Mouse (Mus musculus): ENCODE data around the gene Gm21885. TPM values are rescaled to one million over a fixed set of nuclear protein-coding genes. Genes with fewer than 3 reads are reported as not detected.

Gene Gm21885
- polyA plus RNA-seq, 1 experiment from 2014 or later = 1.0 TPM

DNA sequence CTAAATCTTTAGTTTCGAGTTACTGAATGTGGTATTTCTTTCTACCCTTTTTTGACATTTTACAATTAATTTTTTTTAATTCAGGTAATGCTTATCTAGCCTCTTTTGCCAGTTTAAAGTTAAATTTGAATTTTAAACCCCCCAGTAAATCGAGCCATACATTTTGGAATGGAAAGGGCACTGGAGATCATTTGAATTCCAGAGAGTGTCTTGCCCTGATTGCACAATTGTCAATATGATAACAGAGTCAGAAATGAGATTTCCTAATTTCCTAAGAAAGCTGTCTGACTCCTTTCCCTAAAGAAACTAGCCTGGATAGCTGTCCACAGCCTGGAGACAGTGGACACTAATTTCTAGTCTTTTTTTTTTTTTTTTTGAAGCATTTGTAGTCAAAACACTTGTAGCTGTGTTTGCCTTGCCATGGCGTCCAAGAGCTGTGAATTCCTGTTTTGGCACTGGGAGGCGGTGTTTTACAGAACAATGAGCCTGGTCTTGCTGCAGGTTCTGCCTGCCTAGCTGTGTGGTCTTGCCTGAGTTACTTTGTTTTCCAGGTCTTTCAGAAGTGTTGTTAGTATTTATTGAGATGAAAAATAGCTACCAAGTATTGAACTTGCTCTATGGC, 47.7 kb downstream of the Gm21885 start:
- WGBS = 68% methylated on average over 4 of the region's 4 CpGs
- peaks cover 9% of the 10 kb centered on the region for H3K4me1 ChIP-seq (ENCODE audit: control insufficient read depth, insufficient read depth, low read length)
- H3K4me2 ChIP-seq (replicated peaks; ENCODE audit: low read depth, low read length) = no peak overlapping the region; the same call in 1 of the 2 replicates

GRCm38 (mm10) chr11:94330211-94330610, 48.5 kb downstream of the Gm21885 start:
- no peak overlapping the region for H3K4me2 ChIP-seq (replicated peaks; ENCODE audit: low read depth, low read length)
- H3K4me1 ChIP-seq (ENCODE audit: control insufficient read depth, insufficient read depth, low read length) = peaks cover 9% of the 10 kb centered on the region
- peaks cover 7% of the 10 kb centered on the region for H3K36me3 ChIP-seq (ENCODE audit: control insufficient read depth, insufficient read depth, low read length)
- H3K27me3 ChIP-seq (ENCODE audit: control insufficient read depth, insufficient read depth, low read length) = no peaks in the 10 kb centered on the region
- H3K9ac ChIP-seq (ENCODE audit: low read depth, low read length) = no peak overlapping the region
- no peaks in the 10 kb centered on the region for H3K9me3 ChIP-seq (ENCODE audit: control insufficient read depth, low read length)
- H3K4me3 ChIP-seq (ENCODE audit: low read length) = no peak overlapping the region
- ATAC-seq (ENCODE audit: low FRiP score, low TSS enrichment) = no peak
- no peak overlapping the region for H3K27ac ChIP-seq (ENCODE audit: low read depth, low read length)
- WGBS = 88% methylated on average over 3 of the region's 3 CpGs

More for the DNA sequence above, 47.7 kb downstream of the Gm21885 start:
- no peak for ATAC-seq (ENCODE audit: low FRiP score, low TSS enrichment)
- H3K9ac ChIP-seq (ENCODE audit: low read depth, low read length) = no peak overlapping the region
- no peak overlapping the region for H3K27ac ChIP-seq (ENCODE audit: low read depth, low read length)
- no peaks in the 10 kb centered on the region for H3K9me3 ChIP-seq (ENCODE audit: control insufficient read depth, low read length)
- peaks cover 3% of the 10 kb centered on the region for H3K36me3 ChIP-seq (ENCODE audit: control insufficient read depth, insufficient read depth, low read length)
- no peak overlapping the region for H3K4me3 ChIP-seq (ENCODE audit: low read length)
- H3K27me3 ChIP-seq (ENCODE audit: control insufficient read depth, insufficient read depth, low read length) = no peaks in the 10 kb centered on the region

- H3K27me3 ChIP-seq (ENCODE audit: control insufficient read depth, insufficient read depth, low read length) = no peaks in the 10 kb centered on the region
- no peak overlapping the region for H3K4me2 ChIP-seq (replicated peaks; ENCODE audit: low read depth, low read length)
- peaks cover 17% of the 10 kb centered on the region for H3K36me3 ChIP-seq (ENCODE audit: control insufficient read depth, insufficient read depth, low read length)
- 88% methylated on average over 6 of the region's 6 CpGs for WGBS
- H3K27ac ChIP-seq (ENCODE audit: low read depth, low read length) = no peak overlapping the region
- H3K4me3 ChIP-seq (ENCODE audit: low read length) = no peak overlapping the region
- no peaks in the 10 kb centered on the region for H3K9me3 ChIP-seq (ENCODE audit: control insufficient read depth, low read length)
- no peak overlapping the region for H3K9ac ChIP-seq (ENCODE audit: low read depth, low read length)
- ATAC-seq (ENCODE audit: low FRiP score, low TSS enrichment) = no peak
- peaks cover 3% of the 10 kb centered on the region; the same call in 1 of the 2 replicates for H3K4me1 ChIP-seq (ENCODE audit: control insufficient read depth, insufficient read depth, low read length)
Observed at GRCm38 (mm10) chr11:94332726-94333125, 51.1 kb downstream of the Gm21885 start.

- no peaks in the 10 kb centered on the region for H3K27me3 ChIP-seq (ENCODE audit: control insufficient read depth, insufficient read depth, low read length)
- H3K4me1 ChIP-seq (ENCODE audit: control insufficient read depth, insufficient read depth, low read length) = no peaks in the 10 kb centered on the region; the same call in 1 of the 2 replicates
- no peaks in the 10 kb centered on the region for H3K9me3 ChIP-seq (ENCODE audit: control insufficient read depth, low read length)
- no peak overlapping the region for H3K9ac ChIP-seq (ENCODE audit: low read depth, low read length)
- H3K36me3 ChIP-seq (ENCODE audit: control insufficient read depth, insufficient read depth, low read length) = peaks cover 34% of the 10 kb centered on the region
- 96% methylated on average over 8 of the region's 8 CpGs for WGBS
- no peak for ATAC-seq (ENCODE audit: low FRiP score, low TSS enrichment)
- H3K4me3 ChIP-seq (ENCODE audit: low read length) = no peak overlapping the region
- no peak overlapping the region for H3K4me2 ChIP-seq (replicated peaks; ENCODE audit: low read depth, low read length)
- no peak overlapping the region for H3K27ac ChIP-seq (ENCODE audit: low read depth, low read length)
Observed at GRCm38 (mm10) chr11:94334386-94334968, 52.8 kb downstream of the Gm21885 start.

Other genes with a start within 250 kb of the Gm21885 start
- gene Tob1, start 70.4 kb upstream of the Gm21885 start, polyA plus RNA-seq (2014; fragmentation: Nextera tagmentation; extraction: Ambion mirVana) = 27.2 and 36.6 TPM in 2 replicates
- 0.79 and 1.2 TPM in 2 replicates for gene Wfikkn2, start 35.9 kb upstream of the Gm21885 start, polyA plus RNA-seq (2014; fragmentation: Nextera tagmentation; extraction: Ambion mirVana)
- 106 and 147 TPM in 2 replicates for gene Luc7l3, start 40.1 kb downstream of the Gm21885 start, polyA plus RNA-seq (2014; fragmentation: Nextera tagmentation; extraction: Ambion mirVana)
- 16.0 and 20.6 TPM in 2 replicates for gene Ankrd40, start 46.1 kb downstream of the Gm21885 start, polyA plus RNA-seq (2014; fragmentation: Nextera tagmentation; extraction: Ambion mirVana)
- 1.1 and 3.9 TPM in 2 replicates for gene Abcc3, start 111.1 kb downstream of the Gm21885 start, polyA plus RNA-seq (2014; fragmentation: Nextera tagmentation; extraction: Ambion mirVana)
- gene Cacna1g, start 192.3 kb downstream of the Gm21885 start, polyA plus RNA-seq (2014; fragmentation: Nextera tagmentation; extraction: Ambion mirVana) = 8.7 and 14.1 TPM in 2 replicates
- gene Spata20, start 204.3 kb downstream of the Gm21885 start, polyA plus RNA-seq (2014; fragmentation: Nextera tagmentation; extraction: Ambion mirVana) = 0.07 and 0.23 TPM in 2 replicates
- 13.4 and 16.4 TPM in 2 replicates for gene Epn3, start 218.1 kb downstream of the Gm21885 start, polyA plus RNA-seq (2014; fragmentation: Nextera tagmentation; extraction: Ambion mirVana)
- gene Mycbpap, start 239.9 kb downstream of the Gm21885 start, polyA plus RNA-seq (2014; fragmentation: Nextera tagmentation; extraction: Ambion mirVana) = 1.6 and 2.6 TPM in 2 replicates

All from kidney, embryonic 14.5 days (tissue).